Mouse (Mus musculus): Measurements from ENCODE around the gene Stab2. TPM values are rescaled to one million over a fixed set of nuclear protein-coding genes. Genes with fewer than 3 reads are reported as not detected.

The Stab2 gene
- polyA plus RNA-seq, 1 experiment from 2014 or later: 0.17 TPM

DNA sequence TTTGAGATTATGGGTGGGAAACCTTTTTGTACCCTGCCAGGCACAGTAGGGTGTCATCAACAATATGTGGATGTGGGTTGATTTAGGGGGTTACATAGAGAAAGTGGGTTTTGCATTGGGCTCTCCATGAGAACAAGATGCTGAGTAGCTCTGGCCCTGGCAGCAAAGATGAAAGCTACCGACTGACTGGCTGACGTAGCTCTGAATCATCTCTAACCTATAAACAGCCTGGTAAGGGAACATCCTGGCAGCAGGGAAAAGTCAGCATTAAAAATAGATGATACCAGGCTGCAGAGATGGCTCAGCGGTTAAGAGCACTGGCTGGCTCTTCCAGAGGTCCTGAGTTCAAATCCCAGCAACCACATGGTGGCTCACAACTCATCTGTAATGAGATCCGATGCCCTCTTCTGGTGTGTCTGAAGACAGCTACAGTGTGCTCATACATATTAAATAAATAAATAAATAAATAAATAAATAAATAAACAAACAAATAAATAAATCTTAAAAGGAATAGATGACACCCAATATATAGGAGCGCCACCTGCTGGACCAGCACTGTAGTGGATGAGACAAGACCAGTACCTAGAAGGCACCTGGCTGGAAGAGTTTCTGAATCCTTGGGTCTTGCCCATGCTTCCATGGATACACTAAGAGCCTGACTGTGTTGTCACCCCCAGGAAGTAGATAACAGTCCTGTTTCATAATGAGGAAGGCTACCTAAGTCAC, 31.7 kb downstream of the Stab2 start:
- Histone ChIP-seq H3K4me2 (replicated peaks; ENCODE audit: low read depth) (no peak overlapping the region), H3K9me3 (ENCODE audit: control insufficient read depth, low read length) (no peaks in the 10 kb centered on the region), H3K4me3 (ENCODE audit: low read depth, low read length) (no peak overlapping the region), H3K27ac (replicated peaks) (no peak overlapping the region), H3K9ac (ENCODE audit: low read length) (no peak overlapping the region), H3K36me3 (ENCODE audit: control insufficient read depth, insufficient read depth, low read length) (no peaks in the 10 kb centered on the region), H3K4me1 (replicated peaks; ENCODE audit: control insufficient read depth, insufficient read depth) (no peaks in the 10 kb centered on the region), H3K27me3 (ENCODE audit: control insufficient read depth, insufficient read depth, low read length) (no peaks in the 10 kb centered on the region)
- WGBS: 80% methylated on average over 5 of the region's 5 CpGs
- DNase-seq (ENCODE audit: low spot score) (peak; percentile 22), ATAC-seq (ENCODE audit: low FRiP score, low TSS enrichment) (no peak)
- TF ChIP-seq EP300 (optimal IDR thresholded peaks at IDR 0.05): no peak
- TF ChIP-seq CTCF (IDR thresholded peaks at IDR 0.05; ENCODE audit: low read depth): peak; percentile 54

DNA sequence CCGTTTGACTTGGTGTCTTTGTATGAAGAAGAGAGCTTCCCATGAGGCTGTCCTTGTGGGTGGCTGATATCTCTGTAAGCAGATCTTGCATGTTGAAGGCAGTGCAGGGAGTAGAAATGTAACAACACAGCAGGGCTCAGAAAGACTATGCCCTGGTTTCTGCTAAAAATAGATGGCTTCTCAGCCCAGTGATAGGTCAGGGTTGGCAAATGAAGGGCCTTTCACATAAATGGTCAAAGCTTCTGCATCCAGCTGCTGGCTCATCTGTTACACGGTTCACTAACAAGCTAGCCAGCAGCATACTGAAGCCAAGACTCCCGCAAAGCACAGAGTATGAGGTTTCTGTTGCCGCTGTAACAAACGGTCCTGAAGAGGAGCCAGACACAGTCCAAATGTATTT, 34.5 kb downstream of the Stab2 start:
- DNase-seq (ENCODE audit: low spot score) (no peak), ATAC-seq (ENCODE audit: low FRiP score, low TSS enrichment) (no peak)
- WGBS: 68% methylated on average over 5 of the region's 5 CpGs
- no peak overlapping the region for H3K27ac ChIP-seq (replicated peaks)
- H3K36me3 ChIP-seq (ENCODE audit: control insufficient read depth, insufficient read depth, low read length): no peaks in the 10 kb centered on the region
- H3K4me2 ChIP-seq (replicated peaks; ENCODE audit: low read depth): no peak overlapping the region
- H3K4me3 ChIP-seq (ENCODE audit: low read depth, low read length): no peak overlapping the region
- H3K9ac ChIP-seq (ENCODE audit: low read length): no peak overlapping the region
- H3K4me1 ChIP-seq (replicated peaks; ENCODE audit: control insufficient read depth, insufficient read depth): no peaks in the 10 kb centered on the region
- H3K27me3 ChIP-seq (ENCODE audit: control insufficient read depth, insufficient read depth, low read length): no peaks in the 10 kb centered on the region
- no peak for TF ChIP-seq CTCF (IDR thresholded peaks at IDR 0.05; ENCODE audit: low read depth)
- no peak for TF ChIP-seq EP300 (optimal IDR thresholded peaks at IDR 0.05)
- no peaks in the 10 kb centered on the region for H3K9me3 ChIP-seq (ENCODE audit: control insufficient read depth, low read length)

DNA sequence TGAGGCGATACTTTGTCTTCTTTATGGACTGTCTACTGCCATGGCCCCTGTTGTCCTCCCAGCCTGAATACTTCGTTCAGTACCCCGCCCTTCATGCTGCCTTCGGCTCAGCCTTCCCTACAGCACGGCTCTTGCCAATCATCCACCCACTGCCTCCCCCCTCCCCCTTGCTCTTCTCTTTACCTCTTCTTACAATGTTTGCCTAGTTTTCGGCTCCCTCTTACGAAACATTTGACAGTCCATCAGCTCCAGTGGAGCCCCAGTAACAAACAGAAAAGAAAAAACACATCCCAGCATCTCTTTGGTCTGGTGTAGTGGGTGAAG, 35.4 kb downstream of the Stab2 start:
- Histone ChIP-seq H3K27ac (replicated peaks) (no peak overlapping the region), H3K4me1 (replicated peaks; ENCODE audit: control insufficient read depth, insufficient read depth) (no peaks in the 10 kb centered on the region), H3K9ac (ENCODE audit: low read length) (no peak overlapping the region), H3K9me3 (ENCODE audit: control insufficient read depth, low read length) (no peaks in the 10 kb centered on the region), H3K4me2 (replicated peaks; ENCODE audit: low read depth) (no peak overlapping the region), H3K36me3 (ENCODE audit: control insufficient read depth, insufficient read depth, low read length) (no peaks in the 10 kb centered on the region), H3K27me3 (ENCODE audit: control insufficient read depth, insufficient read depth, low read length) (no peaks in the 10 kb centered on the region), H3K4me3 (ENCODE audit: low read depth, low read length) (no peak overlapping the region)
- ATAC-seq (ENCODE audit: low FRiP score, low TSS enrichment) (no peak), DNase-seq (ENCODE audit: low spot score) (no peak)
- whole genome bisulfite sequencing: 30% methylated on average over 7 of the region's 7 CpGs
- TF ChIP-seq CTCF (IDR thresholded peaks at IDR 0.05; ENCODE audit: low read depth) (no peak), EP300 (optimal IDR thresholded peaks at IDR 0.05) (no peak)

DNA sequence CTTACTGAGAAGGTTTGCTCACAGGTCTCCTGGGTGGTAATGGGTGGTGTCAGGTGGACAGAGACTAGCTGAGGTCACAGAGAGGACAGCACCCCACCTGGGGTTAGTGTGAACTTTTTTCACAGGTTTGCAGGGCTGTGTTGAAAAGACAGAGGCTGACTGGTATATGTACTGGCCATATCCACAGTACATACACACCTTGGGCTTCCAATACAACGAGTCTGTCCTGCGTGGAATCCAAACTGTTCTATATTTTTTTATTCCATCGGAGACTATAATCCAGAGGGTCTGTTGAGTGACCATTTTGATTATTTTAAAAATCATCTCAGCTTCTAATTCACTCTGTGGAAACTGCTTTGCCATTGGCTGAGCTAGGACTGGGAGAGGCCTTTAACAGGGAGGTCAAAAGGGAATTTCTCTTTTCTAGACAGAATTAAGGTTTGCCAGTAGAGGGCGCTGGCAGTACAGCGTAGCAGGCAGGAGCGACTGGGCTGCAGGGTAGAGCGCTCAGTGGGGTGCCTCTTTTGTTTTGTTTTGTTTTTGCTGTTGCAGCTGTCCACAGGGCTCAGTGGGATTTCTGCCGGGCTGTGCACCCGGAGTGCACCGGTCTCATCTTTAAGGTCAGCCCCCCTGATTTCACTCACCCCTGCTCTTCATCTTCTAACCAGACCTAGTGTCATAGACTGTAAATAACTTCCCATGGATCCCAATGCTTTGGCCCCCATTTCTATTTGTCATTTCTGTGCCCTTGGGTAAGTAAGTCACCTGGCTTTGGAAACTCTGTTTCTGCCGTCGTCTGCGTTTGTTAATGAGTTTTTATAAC, 35.9 kb downstream of the Stab2 start:
- ATAC-seq (ENCODE audit: low FRiP score, low TSS enrichment) (peak; percentile 61; the same call in 1 of the 2 replicates), DNase-seq (ENCODE audit: low spot score) (peak; percentile 59)
- H3K36me3 ChIP-seq (ENCODE audit: control insufficient read depth, insufficient read depth, low read length): no peaks in the 10 kb centered on the region
- no peaks in the 10 kb centered on the region for H3K27me3 ChIP-seq (ENCODE audit: control insufficient read depth, insufficient read depth, low read length)
- H3K4me2 ChIP-seq (replicated peaks; ENCODE audit: low read depth): 0 out of 2 replicates have a peak overlapping the region, but pooled peaks have one; percentile 21
- no peaks in the 10 kb centered on the region for H3K9me3 ChIP-seq (ENCODE audit: control insufficient read depth, low read length)
- H3K9ac ChIP-seq (ENCODE audit: low read length): no peak overlapping the region
- TF ChIP-seq CTCF (IDR thresholded peaks at IDR 0.05; ENCODE audit: low read depth): peak; percentile 83
- TF ChIP-seq EP300 (optimal IDR thresholded peaks at IDR 0.05): no peak
- no peaks in the 10 kb centered on the region for H3K4me1 ChIP-seq (replicated peaks; ENCODE audit: control insufficient read depth, insufficient read depth)
- 26% methylated on average over 13 of the region's 13 CpGs for WGBS
- H3K4me3 ChIP-seq (ENCODE audit: low read depth, low read length): no peak overlapping the region
- H3K27ac ChIP-seq (replicated peaks): no peak overlapping the region

DNA sequence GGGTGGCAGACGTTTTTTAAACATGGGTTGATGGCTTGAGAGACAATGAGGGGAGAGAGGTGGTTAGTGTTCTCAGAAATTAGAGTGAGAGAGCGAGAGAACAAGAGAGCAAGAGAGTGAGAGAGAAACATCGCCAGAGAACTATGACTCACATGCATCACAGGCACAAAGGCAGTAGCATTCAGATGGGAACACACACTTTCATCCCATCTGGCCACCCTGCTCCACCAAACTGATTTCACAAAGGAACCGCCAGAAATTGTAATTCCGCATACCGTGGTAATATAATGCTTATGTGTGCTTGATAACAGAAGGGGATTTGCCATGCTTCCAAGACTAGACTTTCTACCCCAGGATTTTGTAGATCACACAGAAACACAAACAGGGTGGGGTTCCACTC, 38.5 kb downstream of the Stab2 start:
- no peaks in the 10 kb centered on the region for H3K9me3 ChIP-seq (ENCODE audit: control insufficient read depth, low read length)

More for the DNA sequence above, 38.5 kb downstream of the Stab2 start:
- WGBS: 74% methylated on average over 6 of the region's 6 CpGs
- ATAC-seq (ENCODE audit: low FRiP score, low TSS enrichment) (no peak), DNase-seq (ENCODE audit: low spot score) (no peak)
- H3K4me2 ChIP-seq (replicated peaks; ENCODE audit: low read depth): no peak overlapping the region
- no peak overlapping the region for H3K9ac ChIP-seq (ENCODE audit: low read length)
- H3K27ac ChIP-seq (replicated peaks): no peak overlapping the region
- no peak overlapping the region for H3K4me3 ChIP-seq (ENCODE audit: low read depth, low read length)
- TF ChIP-seq EP300 (optimal IDR thresholded peaks at IDR 0.05): no peak
- TF ChIP-seq CTCF (IDR thresholded peaks at IDR 0.05; ENCODE audit: low read depth): no peak
- H3K4me1 ChIP-seq (replicated peaks; ENCODE audit: control insufficient read depth, insufficient read depth): no peaks in the 10 kb centered on the region
- H3K27me3 ChIP-seq (ENCODE audit: control insufficient read depth, insufficient read depth, low read length): no peaks in the 10 kb centered on the region
- H3K36me3 ChIP-seq (ENCODE audit: control insufficient read depth, insufficient read depth, low read length): no peaks in the 10 kb centered on the region
